Mouse (Mus musculus) liver, adult 2 months (tissue): ENCODE results near the gene Lsm7.

Source experiments
- CTCF ChIP-seq: fragments of 200-500 bp; IDR thresholded peaks from 2 replicates; pipeline ENCODE4 v1.5.1; 2011; ENCODE audit warnings: low read depth, low read length, control low read depth
- POLR2A ChIP-seq: fragments of 200-500 bp; IDR thresholded peaks from 2 replicates; pipeline ENCODE4 v1.6.1; 2011; ENCODE audit warnings: low read length, control low read depth; ENCODE audit not compliant: insufficient read depth; ENCODE audit errors: extremely low read depth

- TF ChIP-seq CTCF (no peak), POLR2A (no peak)
Measured at GRCm38 (mm10) chr10:80857848-80858247, 2.8 kb upstream of the Lsm7 start.
